Mouse (Mus musculus) c-Kit-negative CD71-positive TER-119-positive erythroid progenitor cells, embryonic 14.5 days (primary cell): ENCODE measurements around the gene Rex1bd.

ENCODE experiments used
- DNase-seq: peaks from one replicate; pipeline ENCODE4 v3.0.0-alpha.2; 2013; ENCODE audit warnings: low read depth, low spot score

Rex1bd gene

DNA sequence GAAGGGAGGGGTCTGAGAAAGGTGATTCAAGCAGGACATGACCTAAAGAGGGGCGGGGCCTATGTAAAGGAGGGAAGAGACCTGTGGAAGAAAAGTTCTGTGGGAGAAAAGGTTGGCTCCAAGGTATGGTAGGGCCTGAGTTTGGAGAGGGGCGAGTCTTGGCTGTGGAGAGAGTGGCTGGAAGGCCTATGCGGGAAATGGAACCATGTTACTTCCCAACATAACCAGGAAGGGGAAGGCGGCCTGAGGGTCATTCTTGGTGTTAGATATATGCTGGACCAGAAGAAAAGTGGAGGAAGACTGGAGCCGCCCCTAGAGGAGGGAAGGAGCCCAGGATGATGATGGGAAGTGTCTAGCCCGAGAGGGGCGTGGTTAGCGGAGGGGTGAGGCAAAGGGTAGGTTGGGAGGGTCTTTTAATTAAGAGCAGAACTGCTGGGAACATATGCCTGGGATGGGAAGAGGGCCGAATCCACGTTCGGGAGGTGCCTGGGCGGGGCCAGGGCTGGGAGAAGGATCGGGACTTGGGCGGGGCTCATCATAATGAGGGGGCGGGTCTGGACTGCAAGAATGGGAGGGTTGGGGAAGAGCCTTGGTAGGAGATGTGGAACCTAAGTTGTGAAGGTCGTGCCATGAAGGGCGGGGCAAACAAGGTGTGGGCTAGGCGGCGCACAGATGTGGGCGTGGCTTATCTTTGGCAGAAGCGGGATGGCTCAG, 29.1 kb downstream of the Rex1bd start:
- DNase-seq: peak; percentile 60

DNA sequence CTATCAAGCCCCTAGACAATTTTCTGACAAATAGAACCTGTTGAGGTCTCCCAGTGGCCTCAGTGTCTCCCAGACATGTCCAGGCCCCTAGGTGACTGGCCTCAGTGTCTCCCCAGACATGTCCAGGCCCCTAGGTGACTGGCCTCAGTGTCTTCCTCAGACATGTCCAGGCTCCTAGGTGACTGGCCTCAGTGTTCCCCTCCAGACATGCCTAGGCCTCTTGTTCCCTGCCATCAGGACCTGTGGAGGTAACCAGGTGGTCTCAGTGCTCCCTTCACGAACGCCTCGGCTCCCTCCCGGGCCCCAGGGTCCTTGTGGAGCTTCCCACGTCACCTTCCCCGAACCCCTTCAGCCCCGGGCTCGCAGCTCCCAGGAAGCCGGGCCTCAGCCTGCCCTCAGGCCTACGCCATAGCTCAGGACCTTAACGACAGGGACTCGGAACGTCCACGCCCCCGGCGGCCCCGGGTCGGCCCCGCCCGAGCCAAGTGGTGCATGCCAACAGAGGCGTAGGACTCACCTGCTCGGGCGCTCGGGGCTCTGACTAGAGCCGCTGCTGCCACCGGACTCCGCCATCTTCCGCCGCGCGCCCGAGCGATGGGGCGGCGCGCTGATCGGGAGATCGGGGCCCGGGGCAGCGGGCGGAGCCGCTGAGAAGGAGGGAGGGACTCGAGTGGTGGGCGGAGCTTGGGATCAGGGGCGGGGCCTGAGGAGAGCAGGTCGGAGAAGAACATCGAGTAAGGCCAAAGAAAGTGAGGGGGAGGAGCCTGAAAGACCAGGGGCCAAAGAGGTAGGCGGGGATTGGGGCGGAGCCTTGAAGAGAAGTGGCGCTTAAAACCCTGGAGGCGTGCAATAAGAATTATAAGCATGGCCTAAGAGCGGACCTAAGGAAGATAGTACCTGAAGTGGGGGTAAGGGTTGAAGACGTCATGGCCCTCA, 30.0 kb downstream of the Rex1bd start, which contains the start of gene Klhl26:
Gene Klhl26, minus strand, starts transcription at position 636 of the 936 bp plus-strand sequence.
- peak; percentile 96 for DNase-seq

DNA sequence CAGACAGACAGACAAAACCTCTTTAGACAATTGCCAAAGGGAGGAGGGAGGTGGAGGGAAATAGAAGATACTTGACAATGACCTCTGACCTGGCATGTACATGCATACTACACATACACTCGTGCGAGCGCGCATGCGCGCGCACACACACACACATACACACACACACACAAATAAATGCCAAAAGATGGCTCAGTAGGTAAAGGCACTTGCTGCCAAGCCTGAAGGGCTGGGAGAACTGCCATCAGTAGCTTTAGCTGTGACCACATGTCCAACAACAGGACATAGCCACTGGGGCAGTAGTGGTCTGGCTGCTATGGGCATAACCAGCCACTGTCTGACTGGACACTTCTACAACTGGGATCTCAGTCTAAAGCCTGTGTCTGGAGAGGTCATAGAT, 34.7 kb downstream of the Rex1bd start:
- DNase-seq: no peak

DNA sequence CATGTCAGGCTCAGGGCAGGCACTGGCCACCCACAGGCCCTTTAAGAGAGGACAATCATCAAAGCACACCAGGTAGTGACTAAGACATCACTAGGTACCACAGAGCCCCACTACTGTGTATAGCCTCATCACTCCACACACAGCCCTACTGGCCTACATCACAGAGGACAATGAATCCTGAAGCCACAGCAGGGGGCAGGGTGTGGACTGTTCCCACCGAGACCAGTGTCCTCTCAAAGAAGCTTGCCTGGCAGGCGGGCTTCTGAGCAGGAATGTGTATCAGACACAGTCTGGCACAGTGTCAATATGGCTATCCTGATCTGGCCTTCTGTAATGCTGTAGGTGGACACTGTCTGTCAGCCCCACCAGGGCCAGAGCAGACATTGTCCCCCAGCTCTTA, 36.6 kb downstream of the Rex1bd start:
- no peak for DNase-seq

DNA sequence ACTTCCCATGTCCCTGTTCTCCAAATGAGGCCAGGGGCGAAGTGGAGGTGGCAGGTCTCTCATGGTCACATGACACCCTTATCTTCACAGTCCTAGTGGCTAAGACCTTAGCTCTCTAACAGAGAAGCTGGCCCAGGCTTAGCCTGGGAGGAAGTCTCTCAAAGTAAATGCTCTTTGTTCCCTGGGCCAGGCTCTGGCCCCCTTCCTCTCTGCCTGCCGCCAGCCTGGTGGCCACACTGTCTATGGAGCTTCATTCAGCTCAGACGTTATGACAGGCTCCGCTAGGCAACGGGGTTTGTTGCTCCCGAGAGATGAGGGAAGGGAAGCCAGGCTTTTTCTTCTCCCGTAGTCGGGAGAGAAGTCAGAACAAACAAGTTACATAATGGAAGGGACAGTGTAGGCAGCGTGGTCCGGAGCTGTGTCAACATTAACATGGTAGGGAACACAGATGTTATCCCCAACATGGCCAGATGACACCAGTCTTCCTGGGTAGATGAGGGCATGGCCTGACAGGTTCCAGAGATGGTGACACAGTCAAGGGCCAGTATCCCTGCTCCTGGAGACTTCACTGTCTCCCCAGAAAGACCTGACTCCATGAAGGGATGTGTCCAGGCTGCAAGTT, 37.1 kb downstream of the Rex1bd start:
- no peak for DNase-seq

DNA sequence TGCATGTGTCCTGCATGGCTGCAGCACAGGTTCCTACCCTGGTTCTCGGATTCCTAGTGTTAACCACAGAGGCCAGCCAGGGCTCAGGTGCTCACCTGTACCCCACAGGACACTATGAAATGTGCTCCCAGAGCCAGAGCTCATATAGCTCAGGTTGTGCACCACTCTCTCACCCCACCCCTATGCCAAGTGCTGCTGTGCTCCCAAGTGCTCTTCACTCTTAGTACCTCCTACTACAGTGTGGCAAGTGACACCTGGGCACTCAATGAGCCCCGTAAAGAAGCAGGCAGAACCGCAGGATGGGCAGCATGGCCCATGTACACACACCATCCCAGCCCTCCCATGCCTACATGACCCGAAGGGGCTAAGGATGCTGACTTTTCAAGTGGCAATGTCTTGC, 37.8 kb downstream of the Rex1bd start:
- no peak for DNase-seq

DNA sequence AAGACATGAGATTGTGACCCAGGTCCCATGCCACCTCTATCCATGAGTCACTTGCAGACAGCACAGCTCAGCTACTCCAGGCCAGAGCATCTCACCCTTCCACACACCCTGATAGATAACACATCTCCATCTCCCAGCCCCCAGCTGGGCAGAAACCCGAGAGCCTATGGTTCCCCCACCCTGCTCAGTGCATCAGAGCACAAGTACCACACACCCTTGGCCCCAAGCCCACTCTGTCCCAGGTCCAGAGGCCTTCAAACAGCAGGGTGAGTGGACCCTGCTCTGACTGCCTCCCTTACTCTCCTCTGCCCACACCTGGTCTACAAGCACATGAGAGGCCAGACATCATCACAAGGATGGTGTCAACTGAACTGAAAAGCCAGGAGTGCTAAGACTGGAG, 38.6 kb downstream of the Rex1bd start:
- DNase-seq: no peak

DNA sequence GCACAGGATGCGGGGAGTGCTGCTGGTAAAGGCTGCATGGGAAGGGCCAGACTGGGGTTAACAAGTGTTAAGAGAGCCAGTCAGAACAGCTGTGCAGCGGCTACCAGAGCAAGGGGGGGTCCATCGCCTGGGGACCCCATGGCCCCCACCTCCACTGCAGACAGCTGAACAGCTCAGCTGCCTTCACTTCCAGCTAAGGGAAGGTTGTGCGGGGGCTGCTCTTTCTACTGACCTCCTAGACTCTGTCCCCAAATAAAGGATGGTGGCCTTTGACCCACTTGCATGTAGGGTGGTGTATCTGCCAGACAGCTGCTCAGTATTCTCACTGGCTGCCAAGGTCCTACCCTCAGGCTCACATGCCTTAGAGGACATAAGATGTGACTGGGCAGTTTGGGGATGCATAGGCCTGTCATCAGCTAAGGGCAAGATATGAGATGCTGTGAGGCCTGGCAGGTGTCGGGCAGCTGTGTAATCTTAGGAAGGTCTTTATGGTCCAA, 39.3 kb downstream of the Rex1bd start:
- no peak for DNase-seq

DNA sequence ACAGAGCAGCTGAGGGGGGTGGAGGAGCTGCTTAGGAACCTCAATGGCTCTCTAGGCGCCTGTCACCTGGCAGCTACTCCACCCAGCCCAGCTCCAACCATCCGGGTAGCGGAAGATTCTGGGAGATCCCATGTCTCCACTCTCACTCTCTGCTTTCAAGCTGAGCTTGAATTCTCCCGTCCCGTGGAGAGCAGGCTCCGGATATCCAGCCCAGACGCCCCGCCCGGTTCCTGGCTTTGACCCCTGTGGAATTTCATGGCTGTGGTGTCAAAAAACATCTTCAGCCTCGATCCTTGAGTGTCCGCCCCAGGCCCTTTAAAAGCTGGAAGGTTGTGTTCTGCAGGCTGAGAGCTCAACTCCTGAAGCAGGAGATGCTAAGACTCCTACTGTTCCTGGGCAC, 39.8 kb downstream of the Rex1bd start:
- DNase-seq: no peak

DNA sequence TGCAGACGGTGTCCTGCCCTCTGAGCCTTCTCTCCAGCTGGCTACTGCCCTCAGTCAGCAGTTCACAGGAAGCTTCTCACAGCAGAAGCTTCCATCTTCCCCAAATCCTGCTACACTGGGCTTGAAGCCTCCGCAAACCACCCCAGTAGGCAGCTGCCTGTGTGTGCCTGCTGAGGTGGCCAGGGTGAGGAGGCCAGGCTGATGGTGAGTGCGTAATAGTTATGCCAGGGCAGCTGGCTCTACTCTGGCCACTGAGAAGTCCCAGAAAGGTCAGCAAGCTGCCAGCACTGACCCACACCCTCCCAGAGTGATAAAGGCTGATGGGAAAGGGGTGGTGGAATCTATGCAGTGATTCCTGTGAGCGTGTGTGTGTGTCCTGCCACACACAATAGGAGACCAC, 40.2 kb downstream of the Rex1bd start:
- no peak for DNase-seq

DNA sequence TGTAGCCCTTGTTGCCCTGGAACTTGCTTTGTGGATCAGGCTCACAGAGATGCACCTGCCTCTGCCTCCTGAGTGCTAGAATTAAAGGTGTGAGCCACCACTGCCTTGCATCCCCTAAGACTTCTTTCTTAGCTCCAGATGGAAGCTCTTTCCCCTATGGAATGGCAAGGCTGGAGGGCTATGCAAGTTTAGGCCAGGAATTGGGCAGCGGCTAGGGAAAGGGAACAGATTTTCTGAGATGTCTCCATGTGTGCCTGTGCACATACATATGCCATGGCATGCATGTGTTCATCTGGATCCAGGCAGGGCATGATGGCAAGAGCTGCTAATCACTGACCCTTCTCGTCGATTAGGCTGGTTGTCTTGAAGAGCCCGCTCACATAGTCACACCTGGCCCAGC, 40.9 kb downstream of the Rex1bd start:
- no peak for DNase-seq

DNA sequence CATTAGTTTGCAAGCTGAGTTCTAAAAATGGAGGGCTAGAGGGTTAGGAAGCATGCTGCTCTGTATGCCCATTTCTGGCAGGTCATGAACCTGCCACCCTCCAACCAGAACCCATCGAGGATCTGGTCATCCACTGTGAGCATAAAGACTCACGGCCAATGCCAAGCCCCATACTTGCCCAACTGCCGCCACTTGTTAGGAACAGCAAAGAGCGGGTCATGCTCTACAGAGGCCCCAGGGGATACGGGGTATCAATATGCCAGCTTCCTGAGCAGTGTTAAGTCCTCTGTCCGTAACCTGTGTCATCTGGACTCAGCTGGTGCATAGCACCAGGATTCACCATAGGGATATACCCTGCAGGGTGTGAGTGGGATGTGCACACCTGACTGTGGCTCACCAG, 42.4 kb downstream of the Rex1bd start:
- no peak for DNase-seq

DNA sequence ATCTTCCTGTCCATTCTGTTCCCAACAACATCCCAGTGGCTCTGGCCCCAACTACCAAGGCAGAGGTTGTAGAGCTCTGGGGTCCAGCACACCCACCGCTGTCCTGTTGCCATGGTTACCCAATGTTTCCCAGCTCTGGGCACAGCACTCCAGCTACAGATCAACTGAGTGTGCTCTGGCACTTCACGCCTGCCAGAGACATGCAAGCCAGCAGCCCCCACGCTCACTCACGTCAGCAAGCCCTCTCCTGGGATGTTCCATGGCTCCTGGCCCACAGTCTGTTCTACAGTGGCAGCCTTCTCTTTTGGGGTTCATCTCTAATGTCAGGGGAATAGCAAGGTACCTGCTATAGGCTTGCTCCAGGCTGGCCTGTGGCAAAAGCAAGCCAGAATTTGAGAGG, 43.2 kb downstream of the Rex1bd start:
- DNase-seq: no peak

DNA sequence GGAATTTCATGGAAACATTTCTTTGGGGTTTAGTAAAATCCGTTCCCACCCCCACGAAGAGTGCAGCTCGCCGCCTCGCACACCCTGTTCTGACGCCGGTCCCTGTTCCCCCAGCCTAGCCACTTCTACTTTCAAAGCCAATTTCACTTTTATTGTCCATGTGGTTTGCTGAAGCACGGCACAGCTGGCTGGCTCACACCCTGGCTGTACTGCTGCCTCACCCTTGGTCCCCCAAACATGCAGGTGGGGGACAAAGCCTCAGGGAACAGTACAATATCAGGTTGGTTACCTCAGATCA, 44.1 kb downstream of the Rex1bd start:
- no peak for DNase-seq

DNA sequence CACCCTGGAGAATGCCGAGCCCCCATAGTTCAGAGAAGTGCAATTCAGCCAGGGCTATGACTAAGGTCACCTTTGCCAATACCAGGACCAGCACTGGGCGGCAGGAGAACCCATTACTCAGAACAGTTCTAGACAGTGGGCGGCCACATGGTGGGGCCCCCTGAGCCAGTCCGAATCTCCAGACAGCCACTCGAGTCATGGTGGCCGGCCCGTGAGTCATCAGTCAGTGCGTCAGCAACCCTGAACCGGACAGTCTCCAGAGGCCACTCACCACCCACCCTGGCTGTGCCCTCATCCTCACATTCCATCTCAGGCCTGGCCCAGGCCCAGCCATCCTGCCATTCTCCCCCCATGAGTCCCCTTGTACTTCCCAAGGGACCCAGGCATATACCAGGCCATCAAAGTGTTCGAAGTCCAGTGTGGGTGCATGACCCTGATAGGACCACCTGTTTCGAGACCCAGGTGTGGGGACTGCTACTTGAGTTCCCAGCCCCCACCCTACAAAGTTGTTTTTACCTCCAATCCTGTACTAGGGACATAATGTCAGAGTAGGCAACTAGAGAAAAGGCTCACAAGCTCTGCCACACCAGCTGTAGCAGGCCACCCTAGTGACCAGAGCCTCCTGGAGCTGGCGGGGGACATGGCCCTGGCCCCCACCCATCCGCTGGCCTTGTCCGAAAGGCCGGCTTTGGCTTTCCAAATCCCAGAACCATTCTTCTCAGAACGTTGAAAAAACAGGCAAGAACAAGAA, 44.6 kb downstream of the Rex1bd start:
- no peak for DNase-seq

DNA sequence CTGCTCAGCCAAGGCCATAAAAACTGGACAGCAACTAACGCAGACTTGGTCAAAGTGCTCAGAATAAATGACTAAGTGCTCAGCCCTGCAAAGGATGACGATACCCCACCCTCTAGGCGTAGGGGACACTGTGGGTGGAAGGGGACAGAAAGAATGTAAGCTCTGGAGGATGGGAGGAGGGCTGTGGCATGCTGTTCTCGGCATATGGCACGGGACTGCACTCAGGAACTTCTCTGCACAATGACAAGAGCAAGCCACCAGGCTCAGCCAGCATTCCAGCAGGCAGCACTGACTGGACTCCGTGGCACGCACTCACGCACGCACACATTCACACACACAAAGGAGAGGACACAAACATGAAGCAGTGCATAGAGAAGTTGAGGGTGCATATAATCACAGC, 45.9 kb downstream of the Rex1bd start:
- DNase-seq: no peak

DNA sequence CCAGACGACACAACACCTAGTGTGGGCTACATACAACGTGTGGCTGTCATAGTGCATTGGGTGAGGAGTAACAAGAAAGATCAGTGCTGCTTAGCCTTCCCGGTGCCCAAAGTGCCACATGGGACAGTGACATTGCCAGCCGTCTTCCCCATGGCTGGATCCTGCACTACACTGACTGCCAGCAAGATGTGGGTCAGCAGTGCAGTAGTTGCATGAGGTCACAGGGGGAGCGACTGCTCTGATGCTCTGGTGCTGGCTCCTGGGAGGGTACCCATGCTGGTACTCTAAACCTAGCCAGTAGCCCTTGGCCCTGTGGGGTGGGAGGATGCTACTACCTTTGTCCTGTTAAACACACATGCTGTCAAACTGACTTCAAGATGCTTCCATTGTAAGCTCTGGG, 46.4 kb downstream of the Rex1bd start:
- no peak for DNase-seq

DNA sequence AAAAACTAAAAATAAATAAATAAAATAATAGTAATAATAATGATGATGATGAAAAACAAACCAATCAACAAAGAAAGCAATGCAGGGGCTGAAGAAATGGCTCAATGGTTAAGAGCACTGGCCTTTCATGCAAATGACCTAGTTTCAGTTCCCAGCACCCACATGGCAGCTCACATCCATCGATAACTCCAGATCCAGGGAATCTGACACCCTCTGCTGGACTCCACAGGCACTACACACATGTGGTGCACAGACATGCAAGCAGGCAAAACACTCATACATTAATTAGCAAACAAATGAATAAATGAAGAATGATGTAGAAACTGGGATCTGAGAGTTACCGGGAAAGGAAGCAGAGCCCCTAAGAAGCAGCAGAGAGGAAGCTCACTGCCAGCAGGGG, 46.9 kb downstream of the Rex1bd start:
- no peak for DNase-seq

DNA sequence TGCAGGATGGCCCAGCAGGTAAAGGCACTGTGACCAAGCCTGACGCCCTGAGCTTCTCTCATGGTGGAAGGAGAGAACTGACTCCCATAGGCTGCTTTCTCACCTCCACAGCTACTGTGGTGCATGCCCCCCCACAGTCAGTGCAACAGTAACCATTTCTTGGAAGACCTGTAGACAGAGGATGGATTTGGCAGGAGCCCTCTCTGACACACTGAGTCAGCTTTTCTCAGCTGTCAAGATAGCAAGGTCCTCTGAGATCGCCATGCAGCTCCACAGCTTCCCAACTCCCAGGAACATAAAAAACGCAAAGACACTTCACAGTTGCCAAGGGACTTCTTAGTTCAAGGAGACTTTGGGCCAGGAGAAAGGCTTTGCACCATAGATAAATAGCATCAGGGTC, 48.1 kb downstream of the Rex1bd start:
- DNase-seq: no peak

DNA sequence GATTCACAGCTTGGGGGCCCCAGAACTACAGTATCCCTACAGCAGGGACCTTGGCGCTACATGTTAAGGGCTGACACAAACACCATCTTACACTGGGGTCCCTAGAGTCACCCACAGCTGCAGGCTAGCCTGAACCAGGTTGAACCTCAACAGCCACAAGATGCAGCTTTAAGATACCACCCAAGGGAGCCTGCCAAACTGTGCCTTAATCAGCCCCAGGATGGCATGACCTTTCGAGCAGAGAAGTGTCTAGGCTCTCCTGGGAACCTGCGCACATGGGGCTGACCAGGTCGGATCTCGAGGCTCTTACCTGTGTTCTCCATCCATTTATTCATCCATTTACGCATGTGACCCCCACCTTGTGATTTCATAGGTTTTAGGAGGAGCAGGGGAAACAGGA, 48.7 kb downstream of the Rex1bd start:
- no peak for DNase-seq

DNA sequence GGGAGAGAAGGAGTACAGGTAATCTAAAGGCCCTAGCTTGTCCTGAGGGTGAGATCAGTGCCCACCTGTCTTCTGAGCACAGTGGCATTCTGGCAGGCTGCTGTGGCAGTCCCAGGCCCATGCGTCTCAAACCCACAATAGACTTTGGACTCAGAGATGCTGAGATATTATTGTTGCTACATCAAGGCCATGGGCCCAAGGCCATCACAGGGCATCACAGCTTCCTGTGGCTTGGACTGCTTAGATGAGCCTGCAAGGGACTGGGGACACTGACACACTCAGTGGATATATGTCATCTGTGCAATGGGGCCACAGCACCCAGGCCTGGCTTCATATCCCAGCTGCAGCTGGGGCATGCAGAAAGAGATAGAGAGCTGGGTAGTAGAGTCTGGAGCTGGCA, 49.6 kb downstream of the Rex1bd start:
- no peak for DNase-seq
